Mouse (Mus musculus) intestine, postnatal 0 days (tissue): ENCODE data around the gene Hoxa1. TPM values are rescaled to one million over a fixed set of nuclear protein-coding genes. Genes with fewer than 3 reads are reported as not detected.

Experiments
- ATAC-seq: fragments of 200-750 bp; cut with Nextera tagmentation; 2 replicates; pipeline ENCODE4 v1.8.0; 2017; ENCODE audit warnings: mild to moderate bottlenecking, moderate TSS enrichment, moderate library complexity
- H3K27ac ChIP-seq: fragments of 300-500 bp; sonication (generic); 2 replicates; pipeline ENCODE4 v1.5.1; 2014; ENCODE audit warnings: mild to moderate bottlenecking, low read depth, low read length, moderate library complexity
- H3K27me3 ChIP-seq: fragments of 300-500 bp; sonication (generic); replicated peaks from 2 replicates; pipeline ENCODE4 v1.6.1; 2014; ENCODE audit warnings: low read length, mixed read lengths; ENCODE audit not compliant: control insufficient read depth, insufficient read depth
- H3K36me3 ChIP-seq: fragments of 300-500 bp; sonication (generic); 2 replicates; pipeline ENCODE4 v1.6.1; 2014; ENCODE audit warnings: mild to moderate bottlenecking, moderate library complexity; ENCODE audit not compliant: control insufficient read depth, insufficient read depth
- H3K4me1 ChIP-seq: fragments of 300-500 bp; sonication (generic); replicated peaks from 2 replicates; pipeline ENCODE4 v1.6.1; 2014; ENCODE audit warnings: antibody characterized with exemption, low read length, mixed read lengths; ENCODE audit not compliant: control insufficient read depth, insufficient read depth
- H3K4me2 ChIP-seq: fragments of 300-500 bp; sonication (generic); replicated peaks from 2 replicates; pipeline ENCODE4 v1.6.1; 2014; ENCODE audit warnings: low read depth, mild to moderate bottlenecking, moderate library complexity
- H3K4me3 ChIP-seq: fragments of 300-500 bp; sonication (generic); 2 replicates; pipeline ENCODE4 v1.5.1; 2014; ENCODE audit warnings: low read depth, low read length
- H3K9ac ChIP-seq: fragments of 300-500 bp; sonication (generic); 2 replicates; pipeline ENCODE4 v1.6.1; 2014; ENCODE audit warnings: mild to moderate bottlenecking, low read depth, low read length
- H3K9me3 ChIP-seq: fragments of 300-500 bp; sonication (generic); 2 replicates; pipeline ENCODE4 v1.6.1; 2016; ENCODE audit warnings: mixed run types; ENCODE audit not compliant: control insufficient read depth
- CTCF ChIP-seq: sonication (generic); IDR thresholded peaks from 2 replicates; pipeline ENCODE4 v1.5.1; 2016; ENCODE audit warnings: low read depth, mild to moderate bottlenecking, control low read depth, antibody characterized with exemption, moderate library complexity
- WGBS: fragments of 180-500 bp; shearing (Covaris S2); extraction: QIAGEN DNeasy Blood & Tissue Kit; methylation state at CpG from one replicate; pipeline ENCODE4 v1.1.7; 2014; 5-methylcytosine and 5-hydroxymethylcytosine counted together
- polyA plus RNA-seq: library from polyadenylated mRNA; unstranded; fragments of >200 nt; fragmentation: Nextera tagmentation; extraction: Ambion mirVana; gene quantifications from 2 replicates; pipeline ENCODE4 v1.2.1, GENCODE M21; 2015

Hoxa1 gene
- polyA plus RNA-seq, 1 experiment from 2014 or later = 0.37 TPM

GRCm38 (mm10) chr6:52163366-52164031 is 5.4 kb upstream of the Hoxa1 start:
- Histone ChIP-seq H3K4me3 (peak overlapping the region; percentile 47), H3K27ac (peak overlapping the region; percentile 73), H3K9ac (peak overlapping the region; percentile 71), H3K4me2 (peak overlapping the region; percentile 63), H3K9me3 (no peaks in the 10 kb centered on the region), H3K4me1 (no peaks in the 10 kb centered on the region), H3K27me3 (peaks cover 28% of the 10 kb centered on the region), H3K36me3 (no peaks in the 10 kb centered on the region)
- 52% methylated on average over 17 of the region's 17 CpGs for WGBS
- ATAC-seq = no peak
- TF ChIP-seq CTCF = no peak

- TF ChIP-seq CTCF = no peak
- H3K36me3 ChIP-seq = no peaks in the 10 kb centered on the region
- H3K4me1 ChIP-seq = no peaks in the 10 kb centered on the region
- H3K9me3 ChIP-seq = no peaks in the 10 kb centered on the region
- ATAC-seq = no peak
- peaks cover 35% of the 10 kb centered on the region for H3K27me3 ChIP-seq
- WGBS = 60% methylated on average over 14 of the region's 14 CpGs
- H3K9ac ChIP-seq = peak overlapping the region; percentile 71
- H3K4me3 ChIP-seq = peak overlapping the region; percentile 47
- peak overlapping the region; percentile 73 for H3K27ac ChIP-seq
- H3K4me2 ChIP-seq = peak overlapping the region; percentile 63
These were observed 4.7 kb upstream of the Hoxa1 start for GRCm38 (mm10) chr6:52162611-52163365.

- Histone ChIP-seq H3K4me1 (no peaks in the 10 kb centered on the region), H3K4me2 (peak overlapping the region; percentile 99), H3K27me3 (peaks cover 37% of the 10 kb centered on the region), H3K36me3 (no peaks in the 10 kb centered on the region), H3K9ac (no peak overlapping the region), H3K27ac (no peak overlapping the region), H3K9me3 (no peaks in the 10 kb centered on the region), H3K4me3 (0 out of 2 replicates have a peak overlapping the region, but pooled peaks have one; percentile 9)
- TF ChIP-seq CTCF = no peak
- 55% methylated on average over 1 of the region's 1 CpGs for WGBS
- ATAC-seq = no peak
These were observed 3.9 kb upstream of the Hoxa1 start for GRCm38 (mm10) chr6:52162093-52162380.

GRCm38 (mm10) chr6:52161336-52162092 is 3.4 kb upstream of the Hoxa1 start:
- ATAC-seq = no peak
- Histone ChIP-seq H3K27ac (no peak overlapping the region), H3K4me1 (no peaks in the 10 kb centered on the region)

GRCm38 (mm10) chr6:52160511-52161335 is 2.6 kb upstream of the Hoxa1 start:
- peak overlapping the region; percentile 99 for H3K4me2 ChIP-seq
- H3K4me1 ChIP-seq = no peaks in the 10 kb centered on the region
- 5% methylated on average over 30 of the region's 30 CpGs for WGBS
- peak overlapping the region; percentile 72 for H3K27ac ChIP-seq
- H3K4me3 ChIP-seq = peak overlapping the region; percentile 39
- peak overlapping the region; percentile 34; the same call in 1 of the 2 replicates for H3K9ac ChIP-seq
- peak; percentile 6; the same call in 1 of the 2 replicates for ATAC-seq
- no peak for TF ChIP-seq CTCF
- H3K36me3 ChIP-seq = no peaks in the 10 kb centered on the region
- peaks cover 43% of the 10 kb centered on the region for H3K27me3 ChIP-seq
- no peaks in the 10 kb centered on the region for H3K9me3 ChIP-seq

More at GRCm38 (mm10) chr6:52161336-52162092, 3.4 kb upstream of the Hoxa1 start:
- TF ChIP-seq CTCF = no peak
- Histone ChIP-seq H3K9me3 (no peaks in the 10 kb centered on the region), H3K4me3 (peak overlapping the region; percentile 39), H3K27me3 (peaks cover 42% of the 10 kb centered on the region), H3K36me3 (no peaks in the 10 kb centered on the region), H3K4me2 (peak overlapping the region; percentile 99), H3K9ac (no peak overlapping the region)
- WGBS = 36% methylated on average over 8 of the region's 8 CpGs
